Mouse (Mus musculus) frontal cortex, postnatal 25 days (tissue): ENCODE data around the gene Frem1.

Experiments used
- DNase-seq, 2 experiments: peaks; one replicate each; pipeline ENCODE4 v3.0.0; 2022; ENCODE audit warnings: low spot score in 2 of 2

The Frem1 gene

DNA sequence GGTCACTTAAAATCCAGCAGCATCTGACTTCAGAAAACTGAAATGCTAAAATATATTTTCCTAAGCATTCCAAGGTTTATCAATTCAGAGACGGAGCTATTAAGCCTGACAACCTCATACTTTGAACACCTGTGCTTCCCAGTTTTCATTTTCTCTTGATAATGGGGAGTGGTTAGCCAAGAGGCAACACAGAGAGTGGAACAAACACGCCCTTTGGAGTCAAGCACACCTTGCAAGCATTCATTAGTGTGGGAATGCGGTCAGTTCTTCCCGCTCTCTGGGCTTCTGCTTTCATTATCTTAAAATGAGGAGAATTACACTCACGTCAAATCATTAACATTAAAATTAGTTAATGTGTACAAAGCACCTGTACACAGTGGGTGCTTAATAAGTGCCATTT lies 122.1 kb downstream of the Frem1 start:
- DNase-seq: no peak

DNA sequence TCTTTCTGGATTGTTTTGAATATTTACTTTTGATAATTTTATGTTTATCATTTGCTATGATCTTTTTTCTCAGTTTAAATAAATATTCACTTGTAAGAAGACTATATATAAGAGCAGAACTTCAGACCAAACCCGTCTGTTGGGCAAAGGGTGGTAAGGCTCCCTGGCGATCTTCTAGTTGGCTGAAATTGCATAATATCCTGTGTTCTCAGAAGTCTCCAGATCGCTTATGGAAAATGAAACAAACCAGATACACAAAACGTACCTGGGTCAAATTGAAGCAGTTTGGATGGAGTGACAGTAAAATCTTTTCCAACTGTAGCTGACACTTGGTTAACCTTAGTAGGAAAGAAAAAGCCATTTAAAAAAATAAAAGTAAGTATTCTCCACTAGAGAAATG lies 130.2 kb downstream of the Frem1 start:
- no peak for DNase-seq

DNA sequence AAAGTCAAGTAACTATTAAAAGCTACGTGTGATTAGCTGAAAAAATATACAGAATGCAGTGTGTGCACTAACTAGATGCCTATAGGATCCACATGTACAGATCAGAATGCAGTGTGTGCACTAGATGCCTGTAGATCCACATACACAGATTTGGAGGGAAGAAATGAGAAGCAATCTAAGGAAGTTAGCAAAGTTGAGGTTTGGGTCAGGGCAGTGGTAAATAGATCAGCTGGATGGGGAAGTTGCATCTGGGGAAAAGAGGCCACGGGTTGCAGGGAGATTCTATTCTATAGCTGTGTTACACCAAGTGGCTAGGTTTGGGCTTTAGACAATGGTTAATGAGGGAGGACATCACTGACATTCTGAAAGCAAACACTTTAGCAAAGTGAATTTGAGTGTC lies 133.5 kb downstream of the Frem1 start:
- no peak for DNase-seq

DNA sequence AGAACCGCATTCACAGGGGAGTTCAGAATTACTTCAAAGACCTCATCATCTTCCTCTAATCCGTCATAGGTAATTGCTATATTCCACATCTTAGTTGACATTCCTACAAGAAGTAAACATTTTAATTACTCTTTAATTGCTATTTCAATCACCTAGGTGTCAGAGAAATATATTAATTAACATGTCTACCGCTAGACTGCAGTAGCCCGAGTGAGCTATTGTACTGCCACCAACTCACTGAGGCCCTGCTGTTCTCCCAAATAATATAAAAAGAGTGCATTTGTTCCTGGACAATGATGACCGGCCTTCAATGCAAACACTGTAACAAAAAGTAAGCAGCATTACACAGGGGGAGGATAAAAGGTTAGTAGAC lies 135.5 kb downstream of the Frem1 start:
- DNase-seq: no peak

DNA sequence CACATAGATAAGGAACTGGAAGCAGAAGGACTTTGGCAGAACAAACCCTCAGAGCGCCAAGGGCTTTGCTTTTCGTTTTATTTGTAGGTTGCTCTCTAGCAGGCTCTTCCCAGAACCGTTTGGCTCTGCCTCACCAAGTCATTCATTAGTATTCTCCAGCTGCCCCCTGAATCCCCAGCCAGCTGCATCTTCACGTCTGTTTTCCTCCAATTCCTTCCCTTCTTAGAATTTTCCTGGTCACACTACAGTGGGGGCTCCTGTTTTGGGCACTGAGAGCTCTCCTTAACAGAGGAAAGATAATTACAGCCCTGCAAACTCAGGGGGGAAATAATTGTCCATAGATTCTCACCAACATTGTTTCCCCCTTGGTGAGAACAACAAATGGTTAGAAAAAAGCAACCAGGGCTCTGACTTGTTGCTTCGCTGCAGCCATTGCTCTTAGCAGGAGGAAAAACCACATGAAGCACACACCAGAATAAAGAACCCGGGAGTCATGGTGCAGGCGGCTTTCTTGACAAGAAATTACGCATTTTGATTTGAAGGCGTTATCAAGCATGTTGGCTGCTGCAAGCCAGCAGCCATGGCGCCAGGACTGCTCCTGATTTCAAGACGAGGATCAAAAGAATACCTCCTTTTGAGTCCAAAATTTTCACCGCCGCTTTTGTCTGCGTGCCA lies 136.0 kb downstream of the Frem1 start:
- no peak for DNase-seq

DNA sequence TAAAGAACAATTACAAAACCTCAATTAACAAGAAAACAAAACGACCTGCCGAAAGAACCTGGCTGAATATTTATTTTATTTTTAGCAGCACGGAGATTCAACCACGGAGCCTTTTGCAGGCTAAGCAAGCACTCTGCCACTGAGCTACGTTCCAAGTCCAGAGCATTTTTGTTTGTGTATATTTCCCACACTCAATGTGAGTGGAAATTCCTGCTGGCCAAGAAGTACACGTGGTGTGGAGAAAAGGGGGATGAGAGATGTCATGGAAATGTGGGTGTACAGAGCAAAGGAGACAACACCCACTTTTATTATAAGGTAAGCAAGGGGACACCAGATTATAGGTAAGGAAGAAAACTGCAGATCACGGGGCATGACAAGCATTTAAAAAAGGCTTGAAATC lies 136.6 kb downstream of the Frem1 start:
- no peak for DNase-seq

DNA sequence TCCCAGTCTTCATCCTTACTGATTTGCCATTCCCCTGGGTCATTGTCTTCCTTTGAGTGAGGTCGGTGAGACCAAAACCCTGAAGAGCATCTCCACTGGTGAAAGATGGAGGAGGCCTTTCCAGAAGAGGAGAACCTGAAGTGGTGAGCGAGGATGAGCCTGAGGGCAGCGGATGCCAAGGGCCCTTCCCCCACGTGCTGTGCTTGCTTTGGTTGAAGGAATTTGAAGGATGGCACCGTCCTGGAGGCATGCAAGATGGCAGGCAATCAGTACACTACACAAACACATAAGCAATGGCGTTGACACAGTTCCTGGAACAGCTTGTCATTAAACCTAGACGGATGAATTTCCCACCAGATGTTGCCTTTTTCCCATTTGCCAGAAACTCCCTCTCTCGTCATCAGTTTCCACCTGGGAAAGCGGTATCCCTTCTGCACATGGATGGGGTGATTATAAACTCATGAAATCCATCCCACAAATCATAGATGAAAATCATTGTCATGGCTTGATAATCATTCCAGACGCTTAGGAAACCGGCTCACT lies 137.5 kb downstream of the Frem1 start:
- no peak for DNase-seq

DNA sequence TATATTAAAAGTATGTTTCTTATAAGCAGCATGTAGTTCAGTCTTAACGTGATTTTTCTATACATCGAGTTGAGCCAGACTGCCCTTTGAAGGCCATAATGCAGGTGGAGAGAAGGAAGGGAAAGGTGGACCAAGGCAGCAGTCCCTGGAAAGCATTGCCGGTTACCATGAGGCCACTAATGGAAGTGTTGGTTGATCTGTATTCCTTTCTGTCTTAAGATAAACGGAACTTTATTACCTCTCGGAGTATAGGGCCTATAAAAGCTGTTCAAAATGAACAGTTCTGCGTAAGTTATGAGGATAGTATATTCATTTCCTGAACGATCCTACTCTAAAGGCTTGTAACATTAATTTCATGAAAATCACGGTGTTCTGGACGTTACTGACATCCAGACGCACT lies 156.9 kb downstream of the Frem1 start:
- DNase-seq: no peak

DNA sequence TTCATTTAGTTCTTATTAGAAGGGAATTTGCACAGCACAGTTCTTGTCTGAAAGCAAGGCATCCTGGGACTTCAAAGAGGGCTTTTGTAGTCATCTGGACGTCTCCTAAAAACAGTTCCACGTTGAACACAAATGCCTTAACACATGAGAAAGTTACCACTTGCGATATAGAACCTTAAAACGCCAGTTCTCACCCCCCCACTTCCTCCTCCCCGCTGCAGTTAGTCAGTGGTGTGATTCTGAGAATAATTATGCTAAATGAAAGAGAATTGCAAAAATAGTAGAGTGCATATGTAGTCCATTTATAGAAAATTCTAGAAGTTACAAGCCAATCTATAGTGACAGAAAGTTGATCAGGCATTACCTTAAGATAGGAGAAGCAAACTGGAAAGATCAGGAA lies 159.9 kb downstream of the Frem1 start:
- DNase-seq: no peak

DNA sequence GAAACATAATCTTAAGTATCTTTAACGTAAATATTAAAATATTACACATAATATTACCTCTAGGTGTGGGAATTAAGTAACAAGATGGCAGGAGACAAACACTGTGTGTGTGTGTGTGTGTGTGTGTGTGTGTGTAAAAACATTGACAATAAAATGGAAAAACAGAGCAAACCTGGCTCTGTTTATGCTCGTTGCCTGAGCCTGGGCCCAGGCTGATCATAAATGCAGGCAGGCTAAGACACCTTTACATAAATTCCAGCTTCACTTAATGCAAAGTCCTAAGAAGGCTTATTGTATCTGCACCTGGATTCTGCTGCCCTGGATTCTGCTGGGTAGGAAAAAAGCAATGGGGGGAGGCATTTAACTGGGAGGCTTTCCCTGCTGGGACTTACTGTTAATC lies 160.6 kb downstream of the Frem1 start:
- no peak for DNase-seq

DNA sequence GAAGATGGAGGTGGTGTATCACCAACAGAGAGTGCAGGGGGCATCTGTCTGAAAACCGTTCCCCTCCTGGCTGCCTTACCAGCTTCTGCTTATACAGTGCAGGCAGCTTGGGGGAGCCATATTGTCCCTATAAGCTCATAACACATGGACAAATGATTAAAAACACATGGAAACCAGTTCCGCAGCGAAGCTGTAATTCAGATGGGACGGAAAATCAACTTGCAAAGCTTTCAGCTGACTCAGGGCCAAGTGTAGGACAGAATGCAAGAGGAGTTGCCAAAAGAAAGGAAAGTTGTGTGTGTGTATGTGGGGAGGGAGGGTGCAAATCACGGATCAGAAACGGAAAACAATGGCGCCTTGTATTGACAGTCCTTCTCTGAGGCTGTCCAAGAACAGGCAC lies 161.1 kb downstream of the Frem1 start:
- no peak for DNase-seq

DNA sequence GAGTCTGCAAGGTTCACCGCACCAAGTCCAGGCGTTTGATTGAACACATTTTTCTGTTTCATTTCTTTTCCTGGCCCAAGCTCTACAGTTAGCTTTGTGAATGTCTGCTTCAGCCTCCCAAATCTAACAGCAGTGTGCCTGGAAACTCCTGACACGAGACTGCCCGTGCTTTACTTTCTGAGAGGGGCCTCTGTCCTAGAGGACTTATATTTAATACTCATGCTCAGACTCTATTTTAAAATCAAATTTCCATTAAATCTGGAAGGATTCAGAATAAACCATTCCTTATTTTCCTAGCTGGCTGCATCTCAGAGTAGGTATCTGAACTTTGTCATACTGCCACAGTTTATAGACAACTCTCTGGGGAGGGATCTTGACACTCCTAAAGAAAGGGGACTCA lies 161.6 kb downstream of the Frem1 start:
- DNase-seq: no peak

DNA sequence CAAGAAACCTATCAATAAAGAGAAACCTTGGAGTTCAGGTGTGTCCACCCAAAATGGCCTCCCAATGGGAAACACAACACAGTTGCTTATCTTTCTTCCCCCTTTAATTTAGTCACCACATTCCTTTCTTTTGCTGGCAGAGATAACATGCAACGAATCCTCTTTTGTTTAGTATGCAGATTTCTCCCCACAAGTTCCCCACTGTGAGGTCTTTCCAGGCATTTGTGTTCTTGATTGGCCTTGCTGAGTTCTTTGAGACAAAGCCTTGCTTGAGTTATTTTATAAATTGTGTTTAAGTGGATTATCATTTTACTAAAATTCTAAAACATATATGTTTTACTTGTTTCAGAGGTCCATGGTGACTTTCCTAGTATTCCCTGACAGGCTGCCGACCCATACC lies 166.0 kb downstream of the Frem1 start:
- no peak for DNase-seq

DNA sequence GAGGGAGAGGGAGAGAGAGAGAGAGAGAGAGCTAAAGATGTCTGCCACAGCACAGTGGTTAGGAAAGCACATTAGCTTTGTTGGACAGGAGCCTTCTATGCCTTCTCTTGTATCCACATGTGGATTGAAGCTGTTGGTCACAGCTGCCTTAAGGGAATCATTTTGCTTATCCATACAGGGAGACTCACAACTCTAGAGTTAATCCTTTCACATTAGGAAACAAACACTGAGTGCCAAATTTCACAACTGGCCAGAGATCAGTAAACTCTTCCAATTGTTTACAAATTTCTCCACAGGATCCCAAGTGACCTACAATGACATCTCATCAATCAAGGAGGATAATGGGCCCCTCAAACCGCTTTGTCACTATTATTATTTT lies 166.6 kb downstream of the Frem1 start:
- DNase-seq: no peak

DNA sequence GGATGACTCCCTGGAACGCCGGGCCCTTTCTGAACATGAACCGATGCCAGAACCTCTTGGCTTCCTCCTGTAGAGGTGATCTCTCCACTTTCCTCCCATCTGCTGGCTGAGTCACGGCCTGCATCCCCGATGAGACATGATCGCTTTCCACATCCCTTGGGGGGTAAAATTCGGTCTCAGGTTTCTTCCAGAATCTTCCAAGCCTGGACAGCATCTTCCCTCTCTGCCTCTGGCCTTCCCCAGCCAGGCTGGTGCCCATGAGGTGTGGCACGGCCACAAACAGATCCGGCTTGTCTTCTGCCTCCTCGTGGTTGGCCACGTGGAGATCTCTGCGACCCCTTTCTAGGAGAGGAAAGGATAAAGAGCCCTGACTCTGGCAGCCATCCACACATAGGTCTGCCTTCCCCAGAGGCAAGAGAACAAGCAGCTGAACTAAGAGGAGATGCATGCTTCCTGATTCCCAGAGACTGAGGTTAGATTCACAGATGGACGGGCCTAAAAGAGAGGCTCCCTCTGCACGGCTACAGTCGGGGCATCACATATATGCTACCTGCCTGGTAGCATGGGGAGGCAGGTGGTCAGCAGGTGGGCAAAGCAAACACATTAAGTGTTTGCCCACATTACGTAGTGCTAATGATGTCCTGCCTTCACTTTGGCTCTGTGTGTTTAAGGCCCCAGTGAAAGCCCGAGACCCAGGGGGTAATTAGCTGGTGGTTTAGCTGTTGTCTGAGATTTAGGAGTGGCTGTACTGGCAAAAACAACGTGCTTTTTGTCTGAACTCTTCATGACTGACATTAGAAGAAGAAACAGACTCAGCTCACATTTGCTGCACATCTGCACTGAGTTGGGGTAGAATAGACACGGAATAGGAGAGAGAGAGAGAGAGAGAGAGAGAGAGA lies 167.3 kb downstream of the Frem1 start, which contains the start of gene Cer1:
TSS of gene Cer1 (minus strand) at position 513 of the 899 bp plus-strand sequence.
- no peak for DNase-seq

DNA sequence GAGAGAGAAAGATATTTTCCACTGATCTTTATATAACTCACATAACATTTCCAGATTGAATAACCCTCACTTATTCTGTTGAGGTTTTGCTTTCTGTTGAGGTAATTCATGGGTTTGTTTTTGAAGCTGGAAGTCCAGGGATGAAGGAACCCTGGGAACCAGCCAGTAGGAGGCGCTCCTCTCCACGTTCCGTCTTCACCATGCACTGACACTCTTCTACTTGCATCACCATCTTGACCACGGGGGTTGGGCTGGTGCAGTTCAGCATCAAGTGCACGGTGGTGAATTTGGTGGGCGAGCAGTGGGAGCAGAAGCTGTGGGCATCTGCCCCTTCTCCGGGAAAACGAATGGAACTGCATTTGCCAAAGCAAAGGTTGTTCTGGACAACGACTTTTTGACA lies 169.6 kb downstream of the Frem1 start:
- DNase-seq: no peak

DNA sequence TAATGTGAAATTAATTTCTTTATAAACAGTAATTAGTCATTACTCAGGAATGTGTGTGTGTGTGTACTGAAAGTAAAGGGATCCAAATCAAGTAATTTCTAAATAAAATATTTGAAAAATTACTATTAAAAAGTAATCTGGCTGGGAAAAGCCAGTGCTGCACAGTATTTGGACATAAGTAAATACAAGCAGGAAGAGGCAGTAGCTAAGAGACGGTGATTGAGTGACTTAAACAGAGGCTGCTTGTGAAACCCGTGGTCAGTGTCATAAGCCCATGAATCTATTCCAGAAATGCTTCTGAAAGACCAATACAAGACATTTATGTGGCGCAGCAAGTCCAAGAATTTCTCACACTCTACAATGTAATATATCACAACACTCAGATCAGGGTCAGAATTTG lies 170.8 kb downstream of the Frem1 start:
- no peak for DNase-seq

DNA sequence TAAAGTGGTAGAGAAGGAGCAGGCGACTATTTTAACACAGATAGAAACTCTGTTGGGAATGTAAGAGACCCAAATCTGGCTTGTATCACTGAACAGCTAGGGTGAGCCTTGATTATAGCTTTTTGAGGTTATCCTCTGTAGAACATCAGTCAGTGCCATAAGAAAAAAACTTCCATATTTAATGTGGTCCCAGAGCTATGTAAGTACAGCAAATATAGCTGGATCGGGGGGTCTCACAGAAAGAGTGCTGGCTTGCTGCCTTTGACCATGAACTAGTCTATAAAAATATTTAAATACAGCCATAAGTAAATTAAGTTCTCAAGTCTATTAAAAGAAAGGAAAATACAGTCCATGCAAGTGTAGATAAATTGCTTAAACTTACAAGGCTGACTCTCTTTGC lies 171.9 kb downstream of the Frem1 start:
- no peak for DNase-seq

DNA sequence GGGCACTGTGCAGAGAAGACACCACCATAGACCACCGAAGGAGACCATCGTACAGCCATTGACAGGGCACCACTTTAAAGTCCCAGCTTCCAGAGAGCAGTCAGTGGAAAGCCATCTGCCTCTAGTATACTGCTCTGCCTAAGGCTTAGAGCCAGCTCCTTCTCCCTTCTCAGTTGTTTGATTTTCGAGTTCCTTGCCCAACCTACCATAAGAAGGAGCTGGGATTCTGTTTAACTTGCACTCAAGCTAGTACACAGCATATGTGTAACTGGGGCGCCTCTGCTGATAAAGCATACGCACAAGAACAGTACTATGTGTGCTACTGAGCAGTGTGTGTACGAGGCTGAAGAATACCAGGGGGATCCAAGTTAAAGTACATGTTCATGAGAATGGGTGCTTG lies 173.0 kb downstream of the Frem1 start:
- no peak for DNase-seq

DNA sequence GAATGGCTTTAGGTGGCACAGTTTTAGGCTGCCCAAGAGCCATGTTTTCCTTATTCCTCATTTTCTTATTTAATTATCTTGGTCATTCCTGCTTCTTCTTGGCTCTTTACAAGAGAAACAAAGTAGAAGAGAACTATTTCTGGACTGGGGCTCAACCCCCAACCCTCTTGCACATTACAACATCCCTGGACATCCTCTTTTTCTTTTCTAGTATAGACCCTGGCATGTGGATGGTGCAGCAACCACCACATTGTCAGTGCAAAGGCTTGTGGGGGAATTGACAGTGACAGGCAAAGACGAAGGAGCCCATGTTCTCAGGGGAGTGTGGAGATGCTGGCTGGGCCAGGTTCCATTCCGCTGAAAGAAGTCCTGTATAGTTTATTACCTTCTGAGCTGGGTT lies 175.5 kb downstream of the Frem1 start:
- no peak for DNase-seq

DNA sequence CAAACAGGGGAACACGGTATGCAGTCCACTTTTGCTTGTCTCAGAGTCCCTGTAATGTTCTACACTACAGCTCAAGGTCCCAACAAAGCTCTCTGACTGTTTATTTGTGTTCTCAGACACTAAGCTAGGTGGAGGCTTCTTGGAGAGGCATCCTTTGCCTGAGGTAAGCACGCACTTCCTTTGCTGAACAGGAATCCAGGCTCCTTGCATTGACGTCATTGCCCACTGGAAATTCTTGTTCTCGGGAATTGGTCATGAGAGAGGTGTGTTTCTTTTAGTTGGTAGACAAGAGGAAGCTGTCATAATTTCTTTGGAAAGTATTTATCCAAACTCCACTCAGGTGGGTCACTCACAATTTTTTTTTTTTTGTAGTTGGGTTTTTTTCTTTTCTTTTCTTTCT lies 176.6 kb downstream of the Frem1 start:
- DNase-seq: no peak

DNA sequence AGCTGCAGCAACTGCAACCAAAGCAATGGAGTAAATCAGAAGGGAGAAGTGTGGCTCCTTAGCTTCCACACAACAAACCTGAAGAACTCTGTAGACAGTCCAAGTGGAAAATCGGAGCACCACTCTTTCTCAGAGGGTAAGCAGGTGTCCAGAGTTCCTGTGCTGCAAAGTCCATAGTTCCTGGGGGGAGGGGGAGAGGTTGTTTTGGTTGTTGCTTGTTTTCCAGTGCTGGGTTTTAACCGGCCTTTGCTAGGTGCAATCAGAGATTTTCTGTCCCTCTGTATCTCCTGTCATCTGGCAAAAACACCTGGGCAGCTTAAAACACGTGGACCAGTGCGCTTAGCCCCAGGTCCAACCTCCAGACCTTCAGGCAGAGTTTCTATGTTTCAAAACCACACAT lies 177.3 kb downstream of the Frem1 start:
- no peak for DNase-seq

DNA sequence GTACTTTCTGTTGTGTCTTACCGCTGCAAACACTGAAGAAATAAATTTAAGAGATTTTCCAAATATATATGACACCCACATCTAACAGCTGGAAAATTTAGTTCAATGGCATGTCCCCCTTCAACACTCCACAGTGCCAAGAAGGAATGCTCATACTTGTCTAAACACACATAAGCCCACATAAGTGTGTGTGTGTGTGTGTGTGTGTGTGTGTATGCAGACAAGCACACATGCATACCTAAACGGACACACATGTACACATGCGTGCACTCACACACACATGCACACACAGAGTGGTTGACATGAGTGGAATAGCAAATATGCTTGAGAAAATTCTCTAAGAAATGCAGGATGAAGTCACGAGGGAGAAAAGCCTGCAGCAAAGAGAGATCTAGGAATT lies 179.6 kb downstream of the Frem1 start:
- no peak for DNase-seq
